Mouse (Mus musculus): Measurements from ENCODE around the gene Ecpas.
A peak's percentile ranks its signal among the peaks of the same experiment; 100 is the strongest.

The Ecpas gene

DNA sequence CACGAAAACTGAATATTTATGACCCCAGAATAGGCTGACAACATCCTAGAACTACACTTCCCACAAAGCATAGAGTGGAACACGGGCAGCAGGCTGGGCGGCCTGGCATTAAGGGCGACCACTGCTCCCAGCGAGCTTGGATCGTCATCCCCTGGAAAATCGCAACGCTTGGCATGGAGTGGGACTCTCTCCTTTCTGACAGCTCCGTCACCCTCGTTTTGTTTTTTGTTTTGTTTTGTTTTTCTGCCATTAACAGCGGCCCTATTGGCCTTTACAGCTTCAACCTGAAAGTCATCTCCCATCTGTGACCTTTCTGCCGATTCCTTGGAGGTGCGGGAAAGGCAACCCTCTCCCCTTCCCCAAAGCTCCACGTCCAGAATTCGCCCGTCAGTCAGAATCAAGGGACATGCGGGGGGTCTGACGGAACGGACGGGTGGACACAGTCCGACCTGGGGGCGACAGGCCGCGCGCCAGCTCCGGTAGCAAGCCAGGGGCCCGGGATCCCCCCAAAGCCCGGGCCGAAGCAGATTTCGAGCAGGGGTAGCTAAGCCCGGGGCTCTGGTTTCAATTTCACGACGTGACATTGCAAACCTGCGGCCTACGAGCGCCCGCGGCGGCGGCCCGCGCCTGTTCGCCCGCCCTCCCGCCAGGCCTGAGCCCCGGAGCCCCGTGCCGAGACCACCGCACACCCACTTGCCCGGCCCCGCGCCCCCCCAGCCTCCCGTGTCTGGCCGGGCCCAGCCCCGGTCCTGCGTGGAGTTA, 1.3 kb downstream of the Ecpas start:
- peak; percentile 43 to 66 for DNase-seq (ENCODE audit: low spot score in 2 of 2)

DNA sequence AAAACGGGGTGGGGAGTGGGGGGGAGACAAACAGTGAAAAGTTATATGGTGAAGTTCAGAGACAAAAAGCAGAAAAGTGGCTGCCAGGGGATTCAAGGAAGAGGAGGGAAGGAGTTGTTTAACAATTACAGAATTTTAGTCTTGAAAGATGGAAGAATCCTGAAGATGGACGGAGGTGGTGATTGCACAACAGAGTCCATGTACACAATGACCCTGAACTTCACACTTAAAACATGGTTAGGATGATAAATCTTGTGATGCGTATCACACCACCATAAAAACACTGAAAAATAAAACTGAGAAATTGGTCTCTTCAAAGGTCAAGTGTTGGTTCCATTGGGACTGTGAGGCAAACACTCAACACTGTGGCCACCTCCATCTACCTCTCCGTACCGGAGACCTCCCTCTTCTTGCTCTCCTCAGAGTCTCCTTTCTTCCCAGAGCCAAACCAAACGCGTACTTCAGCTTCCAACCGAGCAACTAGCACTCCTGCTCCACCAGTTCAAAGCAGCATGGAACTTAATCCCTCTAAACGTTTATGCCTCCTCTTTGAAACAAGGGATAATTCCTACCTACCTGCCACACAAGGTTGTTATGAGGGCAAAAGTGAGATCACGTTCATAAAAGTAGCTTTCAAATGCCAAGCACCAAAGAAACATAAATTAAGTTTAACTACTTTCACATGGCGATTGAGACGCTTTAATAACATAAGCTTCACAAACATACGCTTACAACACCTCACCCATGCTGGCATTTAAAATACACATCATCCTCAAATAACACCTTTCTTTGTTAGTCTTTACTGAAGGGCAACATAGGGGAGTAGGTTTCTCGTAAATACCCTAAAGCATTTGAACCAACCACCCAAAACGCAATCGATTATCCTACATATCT, 2.1 kb downstream of the Ecpas start:
- no peak for DNase-seq (ENCODE audit: low spot score in 2 of 2)

DNA sequence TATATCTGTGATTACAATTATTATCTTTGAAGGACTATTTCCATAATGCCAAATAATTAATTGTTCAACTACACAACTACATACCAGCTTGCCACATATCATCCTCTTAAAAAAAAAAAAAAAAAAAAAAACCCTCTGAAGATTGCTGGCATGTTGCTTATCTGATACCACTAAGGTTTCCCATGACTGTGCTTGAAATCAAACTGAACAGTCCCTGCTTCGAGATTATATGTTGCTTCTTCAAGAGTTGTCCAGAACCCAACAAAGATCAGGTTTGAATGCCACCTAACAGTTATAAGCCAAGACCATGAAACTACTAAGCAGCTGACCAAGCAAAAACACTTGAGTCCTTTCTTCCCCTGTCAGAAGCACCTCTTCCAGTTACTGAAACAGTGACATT, 5.1 kb downstream of the Ecpas start:
- DNase-seq (ENCODE audit: low spot score in 2 of 2): no peak

DNA sequence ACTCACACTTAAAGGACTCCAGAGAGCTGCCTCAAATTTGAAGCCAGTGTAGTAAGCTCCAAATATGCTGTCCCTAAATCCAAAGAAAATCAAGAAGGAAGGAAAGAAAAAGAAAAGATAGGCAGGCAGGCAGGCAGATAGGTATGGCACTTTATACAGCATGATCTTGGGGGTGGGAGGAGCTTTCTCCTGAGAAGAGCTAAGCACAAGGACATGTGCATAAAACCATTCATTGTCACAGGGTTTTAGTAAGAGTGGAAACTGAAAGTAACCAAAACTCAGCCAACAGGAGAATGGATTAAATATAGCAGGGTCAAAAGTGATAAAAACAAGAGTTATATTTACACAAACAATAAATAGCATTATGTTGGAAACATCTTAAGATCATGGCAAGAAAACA, 14.2 kb downstream of the Ecpas start:
- DNase-seq (ENCODE audit: low spot score in 2 of 2): no peak

DNA sequence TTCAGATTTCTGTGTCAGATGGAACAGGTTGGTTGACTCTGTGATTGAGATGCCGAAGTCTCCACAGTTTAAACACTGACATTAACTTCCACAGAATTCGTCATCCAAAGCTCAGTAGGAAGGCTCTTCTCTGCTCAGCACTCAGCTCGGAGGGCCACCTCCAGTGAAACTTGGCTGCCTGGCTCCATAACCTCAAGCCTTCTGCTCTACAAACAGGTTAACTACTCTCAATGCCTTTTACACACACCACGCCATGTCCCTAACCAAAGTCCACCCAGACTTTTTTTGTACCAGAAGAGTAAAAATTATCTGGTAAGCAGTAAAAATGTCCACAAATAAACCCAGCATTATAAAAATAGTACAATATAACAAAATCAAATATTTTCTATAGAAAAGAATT, 15.1 kb downstream of the Ecpas start:
- no peak for DNase-seq (ENCODE audit: low spot score in 2 of 2)

DNA sequence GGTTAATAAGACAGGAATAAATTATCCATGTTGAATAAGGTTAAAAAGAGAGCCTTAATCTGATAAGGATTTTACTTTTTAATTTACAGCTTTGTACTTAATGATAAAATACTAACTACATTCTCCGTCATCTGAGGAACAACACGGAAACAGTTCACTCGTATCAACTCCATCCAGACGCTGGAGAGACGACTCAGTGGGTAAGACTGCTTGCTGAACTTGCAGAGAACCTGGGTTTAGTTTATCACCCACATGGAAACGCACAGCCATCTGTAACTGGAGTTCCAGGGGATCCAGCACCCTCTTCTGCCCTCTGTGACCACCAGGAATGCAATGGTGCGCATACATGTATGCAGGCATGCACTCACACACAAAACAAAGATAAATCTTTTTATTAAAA, 18.1 kb downstream of the Ecpas start:
- no peak for DNase-seq (ENCODE audit: low spot score in 2 of 2)

DNA sequence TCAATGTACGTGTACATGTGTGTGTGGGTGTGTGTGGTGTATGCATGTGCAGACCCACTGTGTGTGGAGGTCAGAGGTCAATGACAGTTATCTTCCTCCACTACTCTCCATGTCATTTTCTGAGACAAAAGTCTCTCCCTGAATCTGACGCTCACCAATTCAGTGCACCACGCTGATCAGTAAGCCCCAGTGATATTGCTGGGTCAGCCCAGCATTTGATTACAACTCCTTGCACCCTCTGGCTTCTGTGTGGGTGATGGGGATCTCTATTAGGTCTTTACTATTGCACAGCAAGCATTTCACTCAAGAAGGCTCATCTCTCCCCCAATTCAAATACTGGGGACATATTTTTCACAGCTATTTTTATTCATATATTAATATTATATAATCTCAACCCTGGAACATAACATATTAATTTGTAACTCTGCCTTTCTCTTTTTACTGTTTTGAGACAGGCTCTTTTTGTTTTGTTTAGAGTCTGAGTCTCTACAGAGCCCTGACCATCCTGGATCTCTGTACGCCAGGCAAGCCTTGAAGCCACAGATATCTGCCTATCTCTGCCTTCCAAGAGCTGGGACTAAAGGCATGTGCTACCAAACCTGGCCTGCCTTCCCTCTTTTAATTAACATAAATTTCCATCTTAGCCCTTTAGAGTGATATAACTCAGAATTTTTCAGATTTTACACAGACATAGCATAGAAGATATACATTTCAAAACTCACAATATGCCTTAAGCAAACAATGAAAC, 22.3 kb downstream of the Ecpas start:
- no peak for DNase-seq (ENCODE audit: low spot score in 2 of 2)

DNA sequence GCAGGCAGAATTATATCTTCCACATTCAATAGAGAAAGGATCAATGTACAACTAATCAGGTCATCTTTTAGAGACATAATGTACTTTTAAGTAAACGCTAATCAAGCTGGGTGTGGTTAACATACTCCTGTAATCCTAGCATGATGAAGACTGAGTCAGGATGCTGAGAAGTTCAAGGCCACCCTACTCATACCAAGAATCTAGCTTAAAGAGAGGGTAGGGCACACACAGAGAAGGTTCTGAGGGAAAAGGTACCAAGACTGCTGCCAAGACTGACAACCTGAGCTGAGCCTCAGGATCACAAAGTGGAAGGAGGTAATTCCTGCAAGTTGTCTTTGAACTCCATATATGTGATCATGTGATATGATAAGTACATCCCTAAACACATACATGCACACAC, 24.0 kb downstream of the Ecpas start:
- DNase-seq (ENCODE audit: low spot score in 2 of 2): no peak

DNA sequence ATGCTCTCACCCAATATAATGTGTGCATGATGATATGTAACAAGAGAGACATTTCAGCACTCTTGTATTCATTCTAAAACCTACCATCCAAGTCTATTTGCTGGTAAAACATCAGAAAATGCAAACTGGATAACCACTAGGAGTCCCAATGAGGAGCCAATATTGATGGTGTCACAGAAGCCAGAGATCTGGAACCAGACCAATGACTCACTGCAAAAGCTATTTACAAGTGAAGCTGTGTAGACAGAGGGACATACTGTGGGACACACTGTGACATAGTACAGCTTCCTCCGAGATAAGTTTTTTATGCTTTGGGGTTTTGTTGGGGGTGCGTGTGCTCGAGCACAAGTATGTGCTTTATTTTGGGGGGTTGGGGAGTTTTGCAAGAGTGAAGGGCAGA, 24.9 kb downstream of the Ecpas start:
- DNase-seq (ENCODE audit: low spot score in 2 of 2): no peak

DNA sequence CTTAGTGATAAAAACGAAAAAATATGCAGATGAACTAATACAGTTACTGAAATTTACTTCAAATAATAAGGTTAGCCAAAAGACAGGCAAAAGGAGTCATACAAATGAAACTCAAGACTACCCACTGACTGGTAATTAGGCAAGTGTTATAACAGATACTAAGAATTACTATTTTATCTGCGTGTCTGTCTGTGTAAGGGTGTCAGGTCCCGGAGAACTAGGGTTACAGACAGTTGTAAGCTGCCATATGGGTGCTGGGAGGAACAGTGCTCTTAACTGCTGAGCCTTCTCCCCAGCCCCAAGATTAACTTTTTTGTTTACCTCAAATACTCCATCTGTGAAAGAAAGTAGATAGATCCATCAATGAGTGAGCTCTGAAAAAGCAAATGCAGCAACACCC, 25.8 kb downstream of the Ecpas start:
- no peak for DNase-seq (ENCODE audit: low spot score in 2 of 2)

DNA sequence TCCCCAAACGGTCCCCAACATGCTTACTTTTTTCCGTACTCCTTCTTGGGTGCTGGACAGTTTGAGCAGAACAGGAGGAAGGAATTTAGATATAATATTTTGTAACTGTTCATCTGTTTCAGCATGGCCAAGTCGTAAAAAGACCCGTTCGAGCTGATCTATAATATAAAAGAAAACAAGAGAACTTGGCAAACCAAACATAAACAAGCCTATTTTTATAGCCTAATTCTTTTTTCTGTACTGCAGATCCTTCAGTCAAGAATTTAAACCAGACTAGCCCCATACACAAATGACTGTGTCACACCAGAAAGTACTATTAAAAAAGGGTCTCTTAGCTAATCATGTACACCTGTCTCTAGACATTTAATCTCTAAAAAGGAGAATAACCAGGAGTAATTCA, 27.2 kb downstream of the Ecpas start:
- no peak for DNase-seq (ENCODE audit: low spot score in 2 of 2)

DNA sequence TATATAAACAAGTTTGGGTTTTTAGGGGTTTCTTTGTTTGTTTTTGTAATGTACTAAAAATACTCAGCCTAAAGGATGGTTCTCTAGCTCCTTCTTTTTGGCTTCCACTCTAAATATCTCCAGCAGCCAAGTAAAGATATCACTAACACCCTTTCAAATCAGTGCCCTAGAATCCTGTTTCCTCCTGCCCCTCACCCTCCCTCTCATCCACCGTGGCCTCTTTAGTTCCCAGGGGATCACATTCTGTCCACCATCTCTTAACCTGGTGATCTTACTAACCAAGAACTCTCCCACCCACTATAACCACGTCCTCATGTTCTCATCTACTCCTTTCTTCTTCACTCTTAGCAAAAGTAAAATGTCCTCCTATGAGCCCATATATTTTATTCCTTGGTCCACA, 28.7 kb downstream of the Ecpas start:
- DNase-seq (ENCODE audit: low spot score in 2 of 2): no peak

DNA sequence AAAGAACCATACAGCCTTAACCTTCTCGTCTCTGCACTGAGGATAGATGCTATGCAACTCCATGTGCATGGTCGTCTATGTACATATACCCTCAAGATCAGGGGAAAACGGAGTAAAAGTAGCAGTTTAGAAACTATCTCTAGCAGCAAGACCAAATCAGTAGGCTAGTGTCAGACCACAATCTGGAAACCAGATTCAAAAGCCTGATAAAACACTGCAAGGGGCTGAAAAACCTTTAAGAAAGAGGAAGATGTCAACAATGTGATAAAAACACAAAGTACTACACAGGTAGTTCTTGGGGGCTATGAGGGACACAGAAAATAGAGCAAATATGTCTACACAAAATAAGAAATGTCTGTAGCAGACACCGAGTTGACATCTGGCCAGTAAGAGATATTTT, 38.2 kb downstream of the Ecpas start:
- DNase-seq (ENCODE audit: low spot score in 2 of 2): no peak

DNA sequence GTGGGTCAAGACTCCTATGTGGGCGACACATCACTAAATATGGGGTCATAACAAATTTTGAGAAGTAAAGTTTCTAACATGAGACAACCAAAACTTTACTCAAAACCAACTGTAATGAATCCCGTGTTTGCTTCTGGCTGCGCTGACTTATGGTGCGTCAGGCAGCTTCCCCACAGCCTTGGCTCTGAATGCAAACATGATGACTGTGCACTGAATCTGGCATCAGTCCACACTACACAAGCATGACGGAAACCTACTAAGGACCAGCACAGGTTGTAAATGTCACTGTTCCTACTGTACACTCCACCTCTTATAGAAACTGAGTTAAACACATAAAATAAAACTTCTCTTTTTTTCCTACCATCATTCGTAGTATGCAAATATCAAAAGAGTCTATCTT, 45.3 kb downstream of the Ecpas start:
- no peak for DNase-seq (ENCODE audit: low spot score in 2 of 2)

DNA sequence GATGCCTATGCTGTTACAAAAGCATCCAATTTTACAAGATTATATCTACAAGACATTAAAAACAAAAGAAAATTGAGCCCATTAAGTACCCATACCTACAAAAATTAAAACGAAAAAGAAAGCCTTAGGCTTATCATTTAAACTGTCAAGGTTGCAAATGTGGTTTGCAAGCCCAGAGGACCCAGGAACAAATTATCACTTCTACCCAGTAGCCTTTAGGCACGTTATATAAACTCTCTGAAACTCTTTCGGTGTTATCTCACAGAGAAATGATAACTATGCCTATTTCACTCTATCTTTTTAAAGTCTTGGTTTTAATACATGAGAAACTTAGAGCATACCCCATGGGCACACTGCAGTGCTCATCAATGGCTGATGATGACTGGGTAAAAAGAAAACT, 79.6 kb downstream of the Ecpas start:
- no peak for DNase-seq (ENCODE audit: low spot score in 2 of 2)

DNA sequence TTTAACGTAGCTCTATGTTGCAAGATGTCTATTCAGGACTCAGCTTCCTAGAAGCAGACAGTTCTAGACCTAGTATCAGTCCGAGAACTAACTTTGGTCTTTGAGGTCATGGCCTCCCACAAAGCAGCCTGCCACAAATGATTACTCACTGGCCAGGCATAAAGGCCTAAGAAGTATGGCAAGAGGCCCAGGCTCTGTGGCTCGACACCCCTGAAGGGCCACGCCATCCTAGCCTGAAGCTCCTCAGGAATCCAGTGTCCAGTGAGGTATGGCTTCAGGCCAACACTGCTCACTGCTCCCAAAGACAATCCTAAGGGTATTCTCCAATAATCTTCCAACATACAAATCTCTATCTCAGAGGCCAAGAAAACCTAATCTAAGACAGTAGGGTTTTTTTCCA, 86.6 kb downstream of the Ecpas start:
- DNase-seq (ENCODE audit: low spot score in 2 of 2): no peak

DNA sequence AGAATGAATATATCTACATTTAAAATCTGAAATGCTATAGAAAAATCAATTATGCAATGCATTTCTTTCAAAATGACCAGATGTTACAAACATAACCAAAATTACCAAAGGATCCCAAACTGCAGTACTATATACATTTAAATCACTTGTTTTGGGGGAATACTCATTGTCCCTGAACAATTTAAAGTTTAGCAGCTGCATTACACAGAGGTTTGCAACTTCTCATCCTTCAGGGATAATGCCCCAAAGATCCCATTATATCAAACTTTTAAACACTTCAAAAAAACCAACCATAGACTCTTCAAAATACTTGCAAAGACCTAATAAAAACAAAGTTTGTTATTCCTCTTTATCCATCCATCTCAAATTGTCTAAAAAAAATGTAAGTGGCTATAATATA, 124.9 kb downstream of the Ecpas start, which contains the start of gene Olfr267:
Gene Olfr267 (minus strand): TSS at position 101 of the 400 bp plus-strand sequence.
- DNase-seq (ENCODE audit: low spot score in 2 of 2): no peak

DNA sequence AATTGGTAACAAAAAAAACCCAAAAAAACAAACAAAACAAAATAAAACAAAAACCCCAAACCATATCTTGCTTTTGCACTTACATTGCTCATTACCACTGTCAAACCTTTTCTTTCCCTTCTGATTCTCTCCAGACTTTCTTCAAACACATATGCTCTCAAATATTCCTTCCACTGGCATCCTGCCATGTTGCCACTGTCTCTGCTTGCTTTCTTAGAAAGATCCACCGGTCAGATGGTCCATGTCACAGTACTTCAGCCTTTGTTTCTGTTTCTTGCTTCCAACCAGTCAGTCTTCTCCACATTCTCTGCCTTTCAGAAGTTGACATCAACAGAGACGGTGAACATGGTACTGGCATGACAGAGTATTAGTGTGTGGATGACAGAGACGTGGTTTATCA, 125.9 kb downstream of the Ecpas start:
- no peak for DNase-seq (ENCODE audit: low spot score in 2 of 2)

DNA sequence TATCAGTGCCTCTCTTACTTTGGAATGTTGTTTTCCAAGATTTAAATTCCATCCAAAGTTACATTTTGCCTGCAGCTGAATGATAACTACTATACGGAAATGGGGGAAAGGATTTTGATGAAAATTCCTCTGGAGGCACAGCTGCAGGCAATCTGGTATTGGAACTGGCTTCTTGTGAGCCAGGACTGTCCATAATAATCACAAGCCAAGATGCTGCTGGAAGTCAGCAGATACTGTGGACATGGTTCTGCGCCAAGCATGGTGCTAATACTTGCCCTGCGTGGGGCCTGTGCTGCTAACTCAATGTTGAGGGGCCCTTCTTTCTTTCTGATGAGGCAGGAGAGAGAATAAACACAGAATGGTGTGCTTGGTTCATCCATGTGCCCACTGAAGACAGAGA, 149.1 kb downstream of the Ecpas start:
- DNase-seq (ENCODE audit: low spot score in 2 of 2): no peak

DNA sequence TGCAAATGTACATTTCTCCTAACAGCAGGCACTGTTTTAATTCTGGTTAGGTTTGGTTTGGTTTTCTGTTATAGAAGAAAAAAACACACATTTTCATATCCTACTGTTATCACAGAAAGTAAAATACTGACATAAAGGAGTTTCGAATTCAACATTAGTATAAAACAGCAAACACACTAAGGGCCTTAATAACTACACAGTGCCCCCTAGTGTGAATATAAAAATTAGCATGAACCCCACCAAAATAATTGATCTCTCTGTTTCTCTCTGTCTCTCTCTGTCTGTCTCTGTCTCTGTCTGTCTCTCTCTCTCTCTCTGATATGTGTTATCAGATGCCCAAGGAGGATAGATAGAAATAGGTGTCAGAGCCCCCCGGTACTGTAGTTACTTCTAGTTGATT, 163.0 kb downstream of the Ecpas start:
- DNase-seq (ENCODE audit: low spot score in 2 of 2): no peak

DNA sequence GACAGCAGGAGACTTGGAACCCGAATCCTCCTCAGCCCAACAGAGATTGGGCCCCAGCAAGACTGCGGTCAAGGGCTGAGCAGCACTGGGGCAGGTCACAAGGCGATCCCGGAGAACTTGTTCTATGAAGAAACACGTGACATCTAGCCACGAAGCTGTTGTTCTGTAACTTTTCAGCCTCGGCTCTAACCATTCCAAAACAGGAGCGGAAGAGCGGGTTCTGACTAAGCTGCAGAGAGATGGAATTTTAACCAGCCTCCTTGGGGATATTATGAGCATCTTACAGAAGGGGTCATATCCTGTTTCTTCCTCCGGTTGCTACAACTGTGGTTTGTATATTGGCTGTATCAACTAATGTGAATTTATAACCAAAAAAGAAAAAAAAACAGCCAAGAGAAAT, 163.4 kb downstream of the Ecpas start:
- no peak for DNase-seq (ENCODE audit: low spot score in 2 of 2)

Data from frontal cortex, postnatal 10 days (tissue).